Mouse (Mus musculus) heart, adult 8-10 months (tissue): ENCODE measurements at regions not wholly inside any gene's neighbourhood (a gene's known extent, or its start where the extent isn't known, plus 50 kb on each side); places are given as distances from the start of the nearest gene placed in this dataset.
"Not testable (repeated sequence)": the region's sequence is repeated elsewhere in the genome, so short reads cannot be mapped to it uniquely, and the experiment has no call there.

Experiments
- DNase-seq: peaks from one replicate; pipeline ENCODE4 v3.0.0; 2022; ENCODE audit warnings: low spot score

- no peak for DNase-seq
Observed at GRCm38 (mm10) chr13:73035336-73035940, 224.8 kb upstream of the Irx4 start.

- DNase-seq, result no peak
Observed at GRCm38 (mm10) chr13:73039731-73040130, 220.5 kb upstream of the Irx4 start.

GRCm38 (mm10) chr13:73041233-73042040 is 218.8 kb upstream of the Irx4 start:
- DNase-seq, result no peak

DNA sequence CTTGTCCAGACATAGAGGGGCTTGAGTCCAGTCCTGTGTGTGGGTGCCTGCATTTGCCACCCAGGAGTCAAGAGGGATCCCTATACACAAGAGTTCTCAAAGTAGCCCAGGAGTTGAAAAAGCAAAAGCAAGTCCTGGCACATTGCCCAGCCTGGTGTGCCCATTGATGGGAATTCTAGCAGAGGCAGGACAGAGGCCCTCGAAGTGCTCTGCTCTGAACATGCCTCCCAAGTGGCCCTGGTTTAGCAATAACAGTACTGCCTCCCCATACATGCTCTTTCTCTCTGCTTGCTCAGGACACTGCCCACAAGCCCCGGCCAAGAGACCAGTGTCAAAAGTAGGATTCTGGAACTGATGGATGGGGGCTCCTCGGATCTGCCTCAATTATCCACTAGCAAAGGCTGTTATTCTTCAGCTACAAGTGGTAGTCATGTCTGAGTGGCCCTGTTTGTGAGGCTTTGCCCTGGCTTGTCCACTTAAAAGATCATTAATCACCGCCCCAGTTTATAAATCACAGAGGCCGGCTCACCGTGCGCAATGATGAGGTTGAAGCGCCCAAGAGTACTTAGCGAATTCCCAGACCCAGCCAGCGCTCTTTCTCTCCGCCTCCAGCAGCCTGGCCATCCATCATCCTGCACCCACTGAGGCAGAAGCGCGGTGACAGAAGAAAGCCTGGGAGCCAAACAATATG is 190.3 kb upstream of the Irx4 start:
- DNase-seq, result no peak

- no peak for DNase-seq
Observed at GRCm38 (mm10) chr13:73070531-73070908, 189.8 kb upstream of the Irx4 start.

DNA sequence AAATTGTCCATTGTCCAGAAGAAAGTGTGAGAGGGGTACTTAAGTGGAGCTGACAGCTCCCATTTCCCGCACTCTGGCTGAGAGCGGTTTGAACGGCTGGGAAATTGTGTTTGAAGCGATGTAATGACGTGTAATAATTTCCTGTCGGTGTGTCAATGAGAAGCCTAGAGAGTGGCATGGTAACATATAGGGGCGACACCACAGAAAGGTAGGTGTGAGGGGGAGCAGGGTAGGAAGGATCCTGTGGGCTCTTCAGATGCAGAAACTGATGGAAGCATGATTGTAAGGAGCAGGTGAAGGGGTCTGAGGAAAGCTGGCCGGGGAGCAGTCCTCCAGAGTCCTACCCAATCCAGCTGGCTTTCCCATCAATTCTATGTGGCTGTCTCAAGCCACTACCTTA is 189.2 kb upstream of the Irx4 start:
- no peak for DNase-seq

GRCm38 (mm10) chr13:73071854-73072852 is 188.1 kb upstream of the Irx4 start:
- DNase-seq, result no peak

DNA sequence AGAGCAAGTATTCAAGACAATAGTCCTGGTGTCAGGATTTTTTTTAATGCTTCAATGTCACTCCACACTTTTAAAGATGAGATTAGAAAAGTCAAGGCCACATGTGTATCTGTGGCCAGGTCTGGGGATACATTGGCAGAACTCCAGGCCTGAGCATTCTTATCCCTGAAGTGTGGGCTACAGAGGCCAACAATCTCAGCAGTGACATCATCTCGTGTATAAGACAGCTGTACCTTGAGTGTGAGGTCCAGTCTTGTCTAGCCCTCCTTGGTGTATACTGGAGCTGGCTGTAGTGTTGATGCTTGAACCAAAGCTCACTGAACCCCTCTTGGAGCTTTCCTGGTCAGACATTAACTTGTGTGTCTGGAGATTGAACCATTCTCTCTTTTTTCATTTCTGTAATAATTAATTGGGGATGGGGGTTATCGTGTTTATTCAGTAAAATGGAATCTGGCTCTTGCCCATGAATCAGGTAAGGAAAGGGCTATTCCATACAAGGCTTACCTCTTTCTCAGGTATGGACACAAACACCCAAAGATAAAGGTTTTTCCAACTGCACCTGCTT is 182.3 kb upstream of the Irx4 start:
- no peak for DNase-seq

DNA sequence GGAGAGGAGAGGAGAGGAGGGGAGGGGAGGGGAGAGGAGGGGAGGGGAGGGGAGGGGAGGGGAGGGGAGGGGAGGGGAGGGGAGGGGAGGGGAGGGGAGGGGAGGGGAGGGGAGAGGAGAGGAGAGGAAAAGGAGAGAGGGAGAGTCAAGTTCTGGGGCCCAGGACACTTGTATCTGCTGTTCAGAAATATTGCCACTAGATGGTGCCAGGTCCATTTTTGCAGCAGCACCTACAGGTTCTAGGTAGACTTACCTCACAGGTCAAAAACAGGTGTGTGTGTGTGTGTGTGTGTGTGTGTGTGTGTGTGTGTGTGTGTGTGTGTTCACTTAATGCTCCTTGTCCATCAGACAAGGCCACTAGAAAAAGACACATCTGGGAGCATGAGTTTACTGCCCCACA is 172.5 kb upstream of the Irx4 start:
- DNase-seq, result not testable (repeated sequence)

DNA sequence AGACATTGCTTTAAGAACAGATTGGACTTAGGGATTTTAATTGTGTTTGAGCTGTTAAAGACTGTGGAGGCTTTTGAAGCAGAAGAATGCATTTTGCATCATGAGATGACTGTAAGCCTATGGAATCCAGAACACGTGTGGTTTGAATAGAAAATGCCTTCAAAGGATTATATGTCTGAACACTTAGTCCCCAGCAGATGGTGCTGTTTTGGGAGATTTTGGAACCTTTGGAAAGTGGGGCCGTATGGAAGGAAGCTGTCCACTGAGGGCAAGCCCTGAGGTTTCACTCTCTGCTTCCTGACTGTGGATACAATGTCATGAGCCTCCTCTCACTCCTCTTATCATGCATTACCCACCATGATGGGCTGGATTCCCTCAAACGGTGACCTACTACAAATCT is 168.4 kb upstream of the Irx4 start:
- DNase-seq, result no peak

DNA sequence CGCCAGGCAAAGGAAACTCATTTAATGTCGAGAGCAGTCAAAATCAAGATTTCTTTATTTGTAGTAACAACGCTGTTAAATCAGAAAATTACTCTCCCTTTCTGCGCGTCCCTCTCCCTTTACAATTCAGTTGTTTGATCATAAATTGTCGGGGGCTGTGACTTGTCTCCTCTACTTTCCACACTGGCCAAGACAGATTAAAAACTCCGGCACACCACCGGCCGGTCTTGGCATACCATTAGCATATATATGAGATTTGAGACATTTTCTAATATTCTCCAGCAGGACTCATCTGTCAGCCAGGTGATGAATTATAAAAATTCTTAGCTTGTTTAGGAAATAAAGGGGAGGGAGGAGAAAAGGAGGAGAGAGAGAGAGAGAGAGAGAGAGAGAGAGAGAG is 162.8 kb upstream of the Irx4 start:
- no peak for DNase-seq

DNA sequence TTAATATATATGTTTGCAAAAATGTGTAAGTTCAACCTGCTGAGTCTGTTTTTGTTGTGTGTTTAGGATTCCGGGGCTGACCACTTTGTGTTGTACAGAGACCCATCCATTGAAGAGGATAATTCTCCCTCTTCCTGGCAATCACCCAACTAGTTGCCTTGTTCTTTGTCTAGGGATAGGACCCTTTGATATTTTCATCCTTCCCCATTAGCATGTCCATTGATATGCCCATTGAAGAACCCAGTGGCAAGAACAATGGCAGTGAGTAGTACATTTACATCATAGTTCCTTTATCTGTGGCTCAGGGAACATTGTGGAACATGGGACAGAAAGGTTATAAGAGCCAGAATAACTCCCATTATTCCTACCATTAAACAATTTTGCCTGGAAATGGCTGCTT is 160.9 kb upstream of the Irx4 start:
- no peak for DNase-seq

- no peak for DNase-seq
Observed at GRCm38 (mm10) chr13:73107250-73107993, 152.9 kb upstream of the Irx4 start.

- no peak for DNase-seq
Observed at GRCm38 (mm10) chr13:73116822-73117632, 143.3 kb upstream of the Irx4 start.

DNA sequence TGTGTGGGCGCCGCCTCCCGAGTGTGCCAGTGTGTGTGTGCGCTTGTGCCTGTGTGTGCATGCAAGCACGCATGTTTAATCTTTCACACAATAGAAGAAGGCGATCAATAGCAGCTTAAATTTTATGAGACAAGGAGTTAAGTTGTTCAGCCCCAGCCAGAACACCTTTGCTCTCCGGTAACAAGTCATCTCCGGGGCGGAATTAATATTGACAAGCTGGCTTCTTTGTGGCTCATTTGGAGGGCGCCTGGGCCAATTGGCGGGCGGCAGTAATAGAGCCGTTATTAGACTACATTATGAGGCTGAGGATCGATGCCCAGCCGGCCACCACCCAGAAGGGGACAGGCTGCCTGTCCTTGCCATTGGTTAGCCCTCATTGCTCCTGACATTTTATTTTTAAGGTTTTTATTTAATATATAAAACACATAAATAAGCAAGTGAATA is 142.6 kb upstream of the Irx4 start:
- DNase-seq, result no peak

DNA sequence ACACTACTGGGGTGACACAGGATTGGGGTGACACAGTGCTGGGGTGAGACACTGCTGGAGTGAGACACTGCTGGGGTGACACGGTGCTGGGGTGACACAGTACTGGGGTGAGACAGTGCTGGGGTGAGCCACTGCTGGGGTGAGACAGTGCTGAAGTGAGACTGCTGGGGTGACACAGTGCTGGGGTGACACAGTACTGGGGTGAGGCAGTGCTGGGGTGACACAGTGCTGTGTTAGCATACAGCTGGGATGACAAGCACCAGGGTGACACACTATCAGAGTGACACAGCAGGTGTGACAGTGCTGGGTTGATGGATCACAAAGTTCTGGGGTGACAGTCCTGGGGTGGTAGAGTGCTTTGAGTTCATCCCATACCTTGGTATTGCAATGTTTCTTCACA is 137.3 kb upstream of the Irx4 start:
- DNase-seq, result no peak

DNA sequence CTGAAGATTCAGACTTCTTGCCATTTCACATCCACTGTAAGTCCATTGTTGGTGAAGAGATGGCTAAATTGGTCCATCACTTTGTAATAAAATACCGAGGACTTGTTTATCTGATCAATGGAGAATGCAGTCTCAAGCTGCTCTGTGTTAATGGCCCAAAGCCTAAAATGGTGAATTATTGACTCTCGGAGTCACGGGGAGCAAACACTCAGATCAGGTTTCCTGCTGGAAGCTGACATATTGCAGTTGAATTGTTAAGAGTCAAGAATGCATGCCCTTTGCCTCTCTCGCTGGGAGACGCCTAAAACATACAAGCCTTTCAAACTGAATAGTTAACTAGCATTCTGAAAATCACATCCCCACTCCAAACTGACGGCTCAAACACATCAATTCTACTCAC is 129.0 kb upstream of the Irx4 start:
- no peak for DNase-seq

DNA sequence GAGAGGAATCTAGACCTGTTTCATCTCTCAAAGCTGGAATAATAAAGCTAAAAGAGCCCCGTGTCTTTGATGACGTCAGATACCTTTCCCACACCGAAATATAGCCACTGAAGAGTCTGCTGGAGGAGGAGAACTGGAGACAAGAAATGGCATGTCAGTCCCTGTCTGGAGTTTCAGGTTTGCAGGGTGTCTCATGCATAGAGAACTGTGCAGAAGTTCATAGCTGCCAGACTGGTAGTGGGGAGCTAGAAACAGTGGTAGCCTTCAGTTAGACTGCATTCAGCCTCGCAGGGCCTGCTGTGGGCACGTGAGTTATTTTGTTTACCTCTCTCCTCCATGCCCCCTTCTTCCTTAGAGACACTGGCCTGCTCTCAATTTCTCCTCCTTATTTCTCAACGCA is 127.5 kb upstream of the Irx4 start:
- no peak for DNase-seq

DNA sequence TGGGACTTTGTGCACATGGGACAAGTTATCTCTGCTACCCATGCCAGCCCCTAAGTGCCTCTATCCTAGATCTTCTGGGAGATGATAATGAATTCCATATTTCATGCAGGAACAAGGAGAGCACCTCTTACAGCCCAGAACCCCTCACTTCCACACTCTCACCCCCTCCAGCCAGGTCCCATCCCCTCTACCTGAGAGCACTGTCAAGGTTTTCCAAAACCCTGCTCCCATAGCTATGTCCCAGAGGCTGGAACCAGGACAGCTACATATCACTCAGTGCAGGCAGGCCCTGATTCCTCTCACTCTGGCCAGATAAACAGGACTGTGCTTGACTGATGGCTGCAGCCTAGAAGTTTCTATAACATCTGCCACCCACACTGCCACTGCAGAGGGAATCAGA is 125.3 kb upstream of the Irx4 start:
- DNase-seq, result no peak

GRCm38 (mm10) chr13:73141302-73141701 is 119.0 kb upstream of the Irx4 start:
- no peak for DNase-seq
